Mouse (Mus musculus) kidney, adult 9 months (tissue): ENCODE measurements around the gene Homer2.

Source experiments
- DNase-seq: peaks from one replicate; pipeline ENCODE4 v3.0.0; 2022

Gene Homer2

GRCm38 (mm10) chr7:81697954-81698353, 9.4 kb downstream of the Homer2 start:
- DNase-seq: no peak

- DNase-seq: no peak
Measured at GRCm38 (mm10) chr7:81695763-81696533, 11.4 kb downstream of the Homer2 start.

GRCm38 (mm10) chr7:81691067-81691466, 16.3 kb downstream of the Homer2 start:
- no peak for DNase-seq

GRCm38 (mm10) chr7:81689116-81689681, 18.1 kb downstream of the Homer2 start:
- DNase-seq: no peak

GRCm38 (mm10) chr7:81688378-81688777, 18.9 kb downstream of the Homer2 start:
- DNase-seq: no peak

GRCm38 (mm10) chr7:81687684-81688316, 19.5 kb downstream of the Homer2 start:
- DNase-seq: no peak

GRCm38 (mm10) chr7:81685375-81685774, 22.0 kb downstream of the Homer2 start:
- no peak for DNase-seq

GRCm38 (mm10) chr7:81683779-81684422, 23.4 kb downstream of the Homer2 start:
- no peak for DNase-seq

- DNase-seq: no peak
Measured at GRCm38 (mm10) chr7:81681386-81681785, 25.9 kb downstream of the Homer2 start.

- DNase-seq: no peak
Measured at GRCm38 (mm10) chr7:81673359-81674013, 33.8 kb downstream of the Homer2 start.

- peak; percentile 2 for DNase-seq
Measured at GRCm38 (mm10) chr7:81672735-81673291, 34.5 kb downstream of the Homer2 start.

GRCm38 (mm10) chr7:81667156-81667555, 40.2 kb downstream of the Homer2 start:
- no peak for DNase-seq

GRCm38 (mm10) chr7:81666585-81666984, 40.7 kb downstream of the Homer2 start:
- no peak for DNase-seq

GRCm38 (mm10) chr7:81663057-81663456, 44.3 kb downstream of the Homer2 start:
- no peak for DNase-seq

- no peak for DNase-seq
Measured at GRCm38 (mm10) chr7:81657631-81658347, 49.5 kb downstream of the Homer2 start.

- no peak for DNase-seq
Measured at GRCm38 (mm10) chr7:81657055-81657454, 50.3 kb downstream of the Homer2 start.

- DNase-seq: no peak
Measured at GRCm38 (mm10) chr7:81656635-81657034, 50.7 kb downstream of the Homer2 start.

GRCm38 (mm10) chr7:81654946-81655718, 52.2 kb downstream of the Homer2 start:
- peak; percentile 4 for DNase-seq

GRCm38 (mm10) chr7:81653988-81654387, 53.3 kb downstream of the Homer2 start:
- no peak for DNase-seq

GRCm38 (mm10) chr7:81652296-81652695, 55.0 kb downstream of the Homer2 start:
- DNase-seq: no peak

GRCm38 (mm10) chr7:81651284-81651683, 56.0 kb downstream of the Homer2 start:
- DNase-seq: no peak
